Comparison of ENCODE assay signal across 30 mouse cellular contexts in genomic region chr10:105506046-105506445, GRCm38 (mm10).
DNase-seq lines count a peak whose midpoint lies in the region; ATAC-seq and TF ChIP-seq lines count a peak whose summit lies in the region.
"Had no signal": no experiment of that assay in that cellular context is flagged by ENCODE, and none has a peak within 500 bp of the region (broad histone marks: within the 10 kb centered on the region; RNA-seq: fewer than 3 reads in every experiment).

No protein-coding gene starts in this region.

- no peaks in the 10 kb centered on the region for H3K9me3 ChIP-seq in embryonic facial prominence, embryonic 12.5 days
- no peaks in the 10 kb centered on the region for H3K9me3 ChIP-seq in embryonic facial prominence, embryonic 10.5 days
- no peaks in the 10 kb centered on the region for H3K9me3 ChIP-seq in midbrain, postnatal 0 days (ENCODE audit: low read length)
- no peaks in the 10 kb centered on the region for H3K9me3 ChIP-seq in midbrain, embryonic 14.5 days (ENCODE audit: control insufficient read depth, low read length)
- H3K9me3 ChIP-seq in kidney, embryonic 14.5 days (ENCODE audit: control insufficient read depth, low read length) = no peaks in the 10 kb centered on the region
- H3K9me3 ChIP-seq: embryonic facial prominence, embryonic 13.5 days; heart, embryonic 10.5 days; heart, embryonic 15.5 days; hindbrain, embryonic 13.5 days; liver, embryonic 12.5 days; midbrain, embryonic 10.5 days; neural tube, embryonic 13.5 days had no signal

- peaks cover 13% of the 10 kb centered on the region for H3K36me3 ChIP-seq in embryonic facial prominence, embryonic 12.5 days
- peaks cover 13% of the 10 kb centered on the region for H3K36me3 ChIP-seq in embryonic facial prominence, embryonic 10.5 days (replicated peaks)
- H3K36me3 ChIP-seq in midbrain, postnatal 0 days (ENCODE audit: insufficient read depth, low read length) = no peaks in the 10 kb centered on the region
- no peaks in the 10 kb centered on the region for H3K36me3 ChIP-seq in midbrain, embryonic 14.5 days (ENCODE audit: control insufficient read depth, insufficient read depth, low read length)
- H3K36me3 ChIP-seq in kidney, embryonic 14.5 days (ENCODE audit: control insufficient read depth, insufficient read depth, low read length) = peaks cover 3% of the 10 kb centered on the region; the same call in 1 of the 2 replicates
- H3K36me3 ChIP-seq: heart, embryonic 15.5 days had no signal

- peaks cover 14% of the 10 kb centered on the region for H3K4me1 ChIP-seq in embryonic facial prominence, embryonic 12.5 days
- peaks cover 35% of the 10 kb centered on the region for H3K4me1 ChIP-seq in embryonic facial prominence, embryonic 10.5 days
- no peaks in the 10 kb centered on the region for H3K4me1 ChIP-seq in midbrain, postnatal 0 days (ENCODE audit: insufficient read depth, low read length)
- peaks cover 22% of the 10 kb centered on the region for H3K4me1 ChIP-seq in midbrain, embryonic 14.5 days (ENCODE audit: control insufficient read depth, insufficient read depth, low read length)
- peaks cover 8% of the 10 kb centered on the region; the same call in 1 of the 2 replicates for H3K4me1 ChIP-seq in kidney, embryonic 14.5 days (ENCODE audit: control insufficient read depth, insufficient read depth, low read length)

- no peak overlapping the region for H3K27ac ChIP-seq in embryonic facial prominence, embryonic 12.5 days
- no peak overlapping the region for H3K27ac ChIP-seq in embryonic facial prominence, embryonic 10.5 days (replicated peaks)
- no peak overlapping the region for H3K27ac ChIP-seq in midbrain, postnatal 0 days (ENCODE audit: low read depth, low read length)
- H3K27ac ChIP-seq in midbrain, embryonic 14.5 days (replicated peaks; ENCODE audit: low read depth, low read length) = no peak overlapping the region
- no peak overlapping the region for H3K27ac ChIP-seq in kidney, embryonic 14.5 days (ENCODE audit: low read depth, low read length)
- H3K27ac ChIP-seq: embryonic facial prominence, embryonic 13.5 days; heart, embryonic 10.5 days; heart, embryonic 15.5 days; hindbrain, embryonic 13.5 days; left cerebral cortex, adult 2 months; liver, embryonic 12.5 days; macrophage; midbrain, embryonic 10.5 days; neural tube, embryonic 13.5 days had no signal

- H3K4me2 ChIP-seq in embryonic facial prominence, embryonic 12.5 days (replicated peaks) = no peak overlapping the region
- no peak overlapping the region for H3K4me2 ChIP-seq in midbrain, postnatal 0 days (ENCODE audit: low read depth, low read length, poor library complexity, severe bottlenecking)
- H3K4me2 ChIP-seq in midbrain, embryonic 14.5 days (ENCODE audit: low read length) = no peak overlapping the region
- H3K4me2 ChIP-seq in kidney, embryonic 14.5 days (replicated peaks; ENCODE audit: low read depth, low read length) = no peak overlapping the region
- H3K4me2 ChIP-seq: embryonic facial prominence, embryonic 13.5 days; heart, embryonic 15.5 days; hindbrain, embryonic 13.5 days; liver, embryonic 12.5 days; neural tube, embryonic 13.5 days had no signal

- ATAC-seq in embryonic facial prominence, embryonic 12.5 days (ENCODE audit: insufficient number of reproducible peaks, insufficient read depth, low FRiP score, low TSS enrichment) = 0 out of 2 replicates have a peak, but pooled peaks have one; percentile 42
- ATAC-seq in midbrain, postnatal 0 days (ENCODE audit: low FRiP score) = 0 out of 2 replicates have a peak, but pooled peaks have one; percentile 2
- ATAC-seq in midbrain, embryonic 14.5 days (ENCODE audit: low FRiP score, low TSS enrichment) = no peak
- ATAC-seq in megakaryocyte progenitor cell, adult 5-6 weeks (replicated peaks; ENCODE audit: poor library complexity) = no peak
- ATAC-seq in kidney, embryonic 14.5 days (ENCODE audit: low FRiP score, low TSS enrichment) = no peak
- ATAC-seq: activated CD4-positive, CD25-positive, alpha-beta regulatory T cell, adult 4 months; intestine, postnatal 0 days; liver, embryonic 12.5 days; liver, postnatal 0 days; lung, postnatal 0 days; midbrain, embryonic 16.5 days had no signal

- no peak overlapping the region for H3K9ac ChIP-seq in embryonic facial prominence, embryonic 12.5 days
- H3K9ac ChIP-seq in midbrain, postnatal 0 days (replicated peaks; ENCODE audit: low read length, poor library complexity, severe bottlenecking) = no peak overlapping the region
- H3K9ac ChIP-seq in midbrain, embryonic 14.5 days (replicated peaks; ENCODE audit: low read length) = no peak overlapping the region
- no peak overlapping the region for H3K9ac ChIP-seq in kidney, embryonic 14.5 days (ENCODE audit: low read depth, low read length)
- H3K9ac ChIP-seq: embryonic facial prominence, embryonic 13.5 days; heart, embryonic 15.5 days; hindbrain, embryonic 13.5 days; liver, embryonic 12.5 days; liver, postnatal 0 days; neural tube, embryonic 13.5 days had no signal

- H3K27me3 ChIP-seq in embryonic facial prominence, embryonic 12.5 days = no peaks in the 10 kb centered on the region
- H3K27me3 ChIP-seq in embryonic facial prominence, embryonic 10.5 days (replicated peaks; ENCODE audit: low read depth, poor library complexity, severe bottlenecking) = no peaks in the 10 kb centered on the region
- no peaks in the 10 kb centered on the region for H3K27me3 ChIP-seq in midbrain, postnatal 0 days (ENCODE audit: insufficient read depth, low read length)
- H3K27me3 ChIP-seq in midbrain, embryonic 14.5 days (ENCODE audit: control insufficient read depth, insufficient read depth, low read length) = no peaks in the 10 kb centered on the region
- H3K27me3 ChIP-seq in kidney, embryonic 14.5 days (ENCODE audit: control insufficient read depth, insufficient read depth, low read length) = no peaks in the 10 kb centered on the region
- H3K27me3 ChIP-seq: CH12.LX; embryonic facial prominence, embryonic 13.5 days; heart, embryonic 15.5 days; hindbrain, embryonic 13.5 days; liver, embryonic 12.5 days; neural tube, embryonic 13.5 days had no signal

- no peak overlapping the region for H3K4me3 ChIP-seq in embryonic facial prominence, embryonic 12.5 days
- H3K4me3 ChIP-seq in embryonic facial prominence, embryonic 10.5 days = no peak overlapping the region
- H3K4me3 ChIP-seq in midbrain, postnatal 0 days (ENCODE audit: low read depth, low read length) = no peak overlapping the region
- H3K4me3 ChIP-seq in midbrain, embryonic 14.5 days (replicated peaks; ENCODE audit: low read depth, low read length) = no peak overlapping the region
- H3K4me3 ChIP-seq in kidney, embryonic 14.5 days (ENCODE audit: low read length) = no peak overlapping the region
- H3K4me3 ChIP-seq: embryonic facial prominence, embryonic 13.5 days; heart, embryonic 10.5 days; heart, embryonic 15.5 days; hindbrain, embryonic 13.5 days; left cerebral cortex, adult 2 months; liver, embryonic 12.5 days; midbrain, embryonic 10.5 days; neural tube, embryonic 13.5 days had no signal

- no peak for DNase-seq in embryonic facial prominence, embryonic 10.5 days (ENCODE audit: low spot score)
- DNase-seq in midbrain, postnatal 0 days (ENCODE audit: low spot score) = no peak
- DNase-seq in midbrain, embryonic 14.5 days = no peak
- DNase-seq in cerebellum, adult 9-11 months = peak; percentile 86
- no peak for DNase-seq in retina, embryonic 14.5 days (ENCODE audit: low spot score)
- DNase-seq: adrenal gland, adult 2 months; adrenal gland, postnatal 36 days; gastrocnemius, postnatal 10 days; heart, postnatal 36 days; kidney, adult 9 months; kidney, postnatal 14 days; liver, postnatal 0 days; right cerebral cortex, postnatal 14 days had no signal

- 91% methylated on average over 4 of the region's 4 CpGs for WGBS in embryonic facial prominence, embryonic 12.5 days
- WGBS in embryonic facial prominence, embryonic 10.5 days = 90% methylated on average over 4 of the region's 4 CpGs
- WGBS in midbrain, postnatal 0 days = 90% methylated on average over 4 of the region's 4 CpGs
- 94% methylated on average over 4 of the region's 4 CpGs for WGBS in midbrain, embryonic 14.5 days
- 84% methylated on average over 4 of the region's 4 CpGs for WGBS in kidney, embryonic 14.5 days

- no peak for TF ChIP-seq CTCF in midbrain, postnatal 0 days (IDR thresholded peaks at IDR 0.05)

Comparison
In these comparisons a context has a peak if more than half of its experiments do, and no peak if none do; other contexts are left out.
1. ATAC-seq: peak in embryonic facial prominence, embryonic 12.5 days (single experiment) and midbrain, postnatal 0 days (single experiment); none in midbrain, embryonic 14.5 days (single experiment), megakaryocyte progenitor cell, adult 5-6 weeks (single experiment) and kidney, embryonic 14.5 days (single experiment).